Mouse (Mus musculus) kidney, adult 18-20 months (tissue): ENCODE results near the gene Pepd.

Source experiments
- DNase-seq: peaks from one replicate; pipeline ENCODE4 v3.0.0; 2021

The Pepd gene

GRCm38 (mm10) chr7:35058329-35058728, 146.2 kb downstream of the Pepd start:
- DNase-seq: no peak

- DNase-seq: no peak
Measured at GRCm38 (mm10) chr7:35059467-35059866, 147.3 kb downstream of the Pepd start.

GRCm38 (mm10) chr7:35064286-35065258, 152.4 kb downstream of the Pepd start:
- DNase-seq: peak; percentile 41

DNA sequence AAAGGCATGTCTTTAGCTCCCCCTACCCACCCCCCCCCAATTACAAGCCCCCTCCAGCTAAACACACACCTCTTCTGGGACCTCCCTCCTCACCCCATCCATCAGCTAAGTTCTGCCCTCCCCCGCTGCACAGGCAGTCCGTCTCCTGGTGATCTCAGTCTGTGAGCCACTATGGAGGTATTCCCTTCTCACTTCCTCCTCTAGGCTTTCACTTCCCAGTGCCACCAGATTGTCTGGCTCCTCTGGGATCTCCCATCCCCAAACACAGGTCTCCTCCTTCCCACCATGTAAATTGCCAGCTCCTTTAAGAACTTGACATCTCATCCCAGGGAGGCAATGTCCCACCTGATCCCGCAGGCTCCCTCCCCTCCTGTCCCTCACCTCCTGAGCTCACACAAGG, 153.8 kb downstream of the Pepd start:
- DNase-seq: no peak

DNA sequence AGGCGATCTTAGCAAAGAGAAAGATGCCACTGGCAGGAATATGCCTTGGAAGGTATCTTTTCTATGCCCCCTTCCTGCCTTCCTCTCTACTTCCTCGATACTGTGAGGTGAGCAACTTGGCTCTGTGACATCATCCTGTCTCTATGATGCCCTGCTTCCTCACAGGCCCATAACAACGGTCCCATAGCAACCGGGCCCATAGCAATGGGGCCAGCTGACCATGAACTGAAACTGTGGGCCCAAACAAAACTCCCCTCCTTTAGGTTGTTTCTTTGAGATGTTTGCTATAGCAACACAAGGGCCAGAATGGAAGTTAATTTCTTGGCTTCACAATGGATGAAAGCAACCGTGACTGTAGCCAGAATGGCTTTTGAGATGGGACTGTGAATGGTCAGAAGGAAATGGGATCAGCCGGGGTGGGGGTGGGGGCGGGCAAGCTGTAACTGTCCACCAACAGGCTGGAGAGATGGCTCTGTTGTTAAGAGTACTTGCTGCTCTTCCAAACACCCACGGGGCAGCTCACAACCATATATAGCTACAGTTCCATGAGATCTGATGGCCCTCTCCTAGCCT, 154.5 kb downstream of the Pepd start:
- no peak for DNase-seq

DNA sequence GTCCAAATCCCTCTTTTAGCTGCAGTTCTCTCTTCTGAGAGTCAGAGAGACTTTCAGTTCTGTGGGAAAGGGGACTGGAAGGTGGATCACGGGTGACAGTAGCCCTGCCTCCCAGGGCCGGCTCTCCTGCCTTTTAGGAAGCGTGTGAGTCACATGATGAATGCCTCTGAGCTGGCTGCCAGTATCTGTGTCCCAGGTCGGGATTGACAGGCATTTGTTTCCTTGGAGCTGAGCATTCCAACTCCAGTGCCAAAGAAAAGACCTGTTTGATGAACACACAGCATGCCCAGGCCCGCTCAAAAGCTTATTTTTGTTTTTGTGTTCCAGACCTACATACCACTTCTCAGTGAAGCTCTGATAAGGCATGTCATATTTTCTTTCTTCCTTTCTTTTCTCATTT, 164.5 kb downstream of the Pepd start:
- DNase-seq: peak; percentile 39

- peak; percentile 74 for DNase-seq
Measured at GRCm38 (mm10) chr7:35080843-35081338, 168.7 kb downstream of the Pepd start.

DNA sequence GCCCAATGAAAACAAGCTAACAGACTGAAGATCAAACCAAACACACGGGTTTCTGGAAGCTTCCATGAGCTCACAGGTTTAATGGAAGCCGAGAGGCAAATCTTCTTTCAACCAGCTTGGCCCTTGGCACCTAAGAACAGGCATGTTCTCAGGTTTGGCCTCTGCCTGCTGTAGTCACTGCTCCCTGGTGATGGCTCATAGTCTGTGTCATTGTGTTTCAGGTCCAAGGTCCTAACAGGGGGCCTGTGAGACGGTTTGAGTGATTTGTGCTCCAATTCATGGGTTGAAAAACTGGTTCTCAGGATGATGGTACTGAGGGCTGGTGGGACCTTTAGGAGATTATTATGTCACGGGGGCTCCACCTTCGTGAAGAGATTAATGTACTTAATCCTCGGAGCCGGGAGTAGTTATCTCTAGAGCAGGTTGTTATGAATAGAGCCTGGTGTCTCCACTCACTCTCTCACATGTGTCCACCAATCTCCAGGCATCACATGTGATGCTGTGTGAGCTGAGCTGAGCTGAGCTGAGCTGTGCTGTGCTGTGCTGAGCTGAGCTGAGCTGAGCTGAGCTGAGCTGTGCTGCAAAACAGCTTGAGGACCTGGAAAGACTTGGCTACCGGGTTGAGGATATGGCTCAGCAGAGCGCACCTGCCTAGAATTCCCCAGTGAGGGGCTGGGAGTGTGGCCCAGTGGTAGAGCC, 169.4 kb downstream of the Pepd start:
- DNase-seq: no peak

GRCm38 (mm10) chr7:35084565-35085360, 172.6 kb downstream of the Pepd start:
- DNase-seq: no peak

GRCm38 (mm10) chr7:35086271-35086861, 174.2 kb downstream of the Pepd start:
- DNase-seq: peak; percentile 58

GRCm38 (mm10) chr7:35090550-35090949, 178.4 kb downstream of the Pepd start:
- DNase-seq: no peak
